Mouse (Mus musculus) G1E (cell line): ENCODE data around the gene Morn1.

Experiments used
- CTCF ChIP-seq: IDR thresholded peaks from 2 replicates; pipeline ENCODE4 v1.5.1; 2012; ENCODE audit warnings: low read depth, low read length, inconsistent platforms, mixed read lengths
- GATA1 ChIP-seq: IDR thresholded peaks from 2 replicates; pipeline ENCODE4 v1.6.1; 2012; ENCODE audit warnings: borderline replicate concordance, low read length, inconsistent platforms, mixed read lengths
- POLR2AphosphoS5 ChIP-seq: IDR thresholded peaks from 2 replicates; pipeline ENCODE4 v1.6.1; 2012; ENCODE audit warnings: low read depth, low read length, inconsistent platforms; ENCODE audit not compliant: insufficient replicate concordance
- TAL1 ChIP-seq: conservative IDR thresholded peaks from 2 replicates; pipeline ENCODE4 v1.6.1; 2012; ENCODE audit warnings: low read depth, low read length, inconsistent platforms, mixed read lengths

- no peak for TF ChIP-seq CTCF
- no peak for TF ChIP-seq TAL1
- no peak for TF ChIP-seq GATA1
- no peak for TF ChIP-seq POLR2AphosphoS5
Measured at GRCm38 (mm10) chr4:155140795-155141265, 54.5 kb downstream of the Morn1 start.
